Mouse (Mus musculus) embryonic fibroblast, embryonic 13.5 days (primary cell): ENCODE results near the gene Hjurp.

Source experiments
- CTCF ChIP-seq: IDR thresholded peaks from 2 replicates; pipeline ENCODE4 v1.5.1; 2011; ENCODE audit warnings: mild to moderate bottlenecking, control low read depth, low read length, moderate library complexity, borderline replicate concordance; ENCODE audit not compliant: insufficient read depth
- POLR2A ChIP-seq: IDR thresholded peaks from 2 replicates; pipeline ENCODE4 v1.6.1; 2011; ENCODE audit warnings: low read depth, mild to moderate bottlenecking, control low read depth, low read length, moderate library complexity

DNA sequence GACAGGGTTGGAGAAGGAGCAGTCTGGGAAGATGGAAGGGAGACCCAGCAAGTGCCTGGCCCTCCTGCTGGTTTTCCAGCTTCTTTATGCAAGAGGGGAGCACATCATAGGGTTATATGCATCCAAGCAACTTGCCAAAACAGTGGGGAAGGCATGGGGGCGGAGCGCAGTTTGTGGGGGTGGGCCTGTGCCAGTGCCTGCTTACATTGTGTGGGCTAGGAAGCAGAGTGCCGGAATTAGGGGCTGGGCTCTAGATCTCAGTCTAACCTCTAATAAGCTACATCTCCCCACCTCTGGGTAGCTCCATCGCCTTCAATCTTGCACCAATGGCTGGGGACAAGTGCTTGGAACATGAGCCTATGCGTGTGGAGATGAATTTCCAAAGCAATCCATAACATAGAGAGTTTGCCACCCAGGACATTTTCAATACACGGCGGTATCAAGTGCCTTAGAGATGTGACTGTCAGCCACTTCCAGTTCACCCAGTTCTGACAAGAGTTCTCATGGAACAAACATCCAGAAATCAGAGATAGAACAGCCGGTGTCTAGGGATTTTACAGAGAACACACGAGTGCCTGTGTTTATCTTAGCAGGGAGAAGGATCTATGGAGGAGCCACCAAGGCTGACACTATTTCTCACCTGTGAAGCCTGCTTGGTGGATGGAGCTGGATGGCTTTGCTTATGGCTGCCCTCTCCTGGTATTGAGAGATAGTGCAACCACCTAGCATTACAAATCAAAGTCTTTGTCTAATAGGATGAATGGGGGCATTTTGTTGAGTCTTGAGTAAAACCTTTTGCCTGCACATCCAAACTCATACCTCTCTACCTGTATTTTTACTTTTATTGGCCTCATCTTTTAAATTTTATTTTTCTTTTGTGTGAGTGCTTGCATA is 23.9 kb upstream of the Hjurp start:
- peak; percentile 15; the same call in 1 of the 2 replicates for TF ChIP-seq CTCF
- no peak for TF ChIP-seq POLR2A
